Mouse (Mus musculus) heart, embryonic 11.5 days (tissue): ENCODE measurements around the gene Ces1e. TPM values are rescaled to one million over a fixed set of nuclear protein-coding genes. Genes with fewer than 3 reads are reported as not detected.

Source experiments
- ATAC-seq: fragments of 200-750 bp; cut with Nextera tagmentation; replicated peaks from 2 replicates; pipeline ENCODE4 v1.8.0; 2017; ENCODE audit warnings: moderate library complexity; ENCODE audit not compliant: insufficient number of reproducible peaks, low FRiP score, low TSS enrichment
- H3K27ac ChIP-seq: fragments of 300-500 bp; sonication (generic); 2 replicates; pipeline ENCODE4 v1.5.1; 2014; ENCODE audit warnings: mild to moderate bottlenecking, low read depth, low read length
- H3K27me3 ChIP-seq: fragments of 300-500 bp; sonication (generic); 2 replicates; pipeline ENCODE4 v1.6.1; 2014; ENCODE audit warnings: mild to moderate bottlenecking, low read length, mixed read lengths; ENCODE audit not compliant: control insufficient read depth, insufficient read depth
- H3K36me3 ChIP-seq: fragments of 300-500 bp; sonication (generic); 2 replicates; pipeline ENCODE4 v1.6.1; 2014; ENCODE audit warnings: mild to moderate bottlenecking, low read length, moderate library complexity, mixed read lengths; ENCODE audit not compliant: control insufficient read depth, insufficient read depth
- H3K4me1 ChIP-seq: fragments of 300-500 bp; sonication (generic); 2 replicates; pipeline ENCODE4 v1.6.1; 2014; ENCODE audit warnings: low read length; ENCODE audit not compliant: control insufficient read depth, insufficient read depth
- H3K4me2 ChIP-seq: fragments of 300-500 bp; sonication (generic); 2 replicates; pipeline ENCODE4 v1.6.1; 2014; ENCODE audit warnings: mild to moderate bottlenecking, moderate library complexity
- H3K4me3 ChIP-seq: fragments of 300-500 bp; sonication (generic); 2 replicates; pipeline ENCODE4 v1.5.1; 2014; ENCODE audit warnings: low read depth, low read length
- H3K9ac ChIP-seq: fragments of 300-500 bp; sonication (generic); 2 replicates; pipeline ENCODE4 v1.6.1; 2014; ENCODE audit warnings: mild to moderate bottlenecking, low read depth, low read length, moderate library complexity
- H3K9me3 ChIP-seq: fragments of 300-500 bp; sonication (generic); replicated peaks from 2 replicates; pipeline ENCODE4 v1.6.1; 2016; ENCODE audit warnings: low read length; ENCODE audit not compliant: control insufficient read depth
- WGBS: fragments of 180-500 bp; shearing (Covaris S2); extraction: QIAGEN DNeasy Blood & Tissue Kit; methylation state at CpG from one replicate; pipeline ENCODE4 v1.1.7; 2014; ENCODE audit not compliant: insufficient replicate concordance; 5-methylcytosine and 5-hydroxymethylcytosine counted together
- polyA plus RNA-seq: library from polyadenylated mRNA; unstranded; fragments of >200 nt; fragmentation: Nextera tagmentation; extraction: Ambion mirVana; gene quantifications from 2 replicates; pipeline ENCODE4 v1.2.1, GENCODE M21; 2014

The Ces1e gene
- polyA plus RNA-seq, 1 experiment from 2014 or later = not detected

DNA sequence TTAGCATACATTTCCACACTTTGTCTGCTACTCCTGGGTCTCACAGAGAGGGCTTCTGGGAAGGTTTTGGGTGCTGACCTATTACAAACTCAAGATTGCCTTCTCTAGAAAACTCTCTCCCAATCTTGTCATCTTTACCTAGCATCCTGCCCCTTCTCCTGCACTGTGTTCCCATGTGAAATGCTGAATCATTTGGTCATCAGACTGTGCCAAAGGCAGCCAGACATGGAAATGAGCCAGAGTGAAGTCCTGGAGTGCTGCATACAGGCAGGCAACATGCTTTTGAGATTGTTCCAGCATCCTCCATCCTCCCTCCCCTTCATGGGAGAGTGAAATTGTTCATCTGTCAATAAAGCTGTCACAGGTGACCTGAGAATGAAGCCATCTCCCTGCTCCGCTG, 78.0 kb downstream of the Ces1e start:
- H3K4me1 ChIP-seq = no peaks in the 10 kb centered on the region
- H3K9ac ChIP-seq = no peak overlapping the region
- no peak for ATAC-seq
- H3K4me3 ChIP-seq = no peak overlapping the region
- H3K27me3 ChIP-seq = no peaks in the 10 kb centered on the region
- H3K4me2 ChIP-seq = no peak overlapping the region
- no peak overlapping the region for H3K27ac ChIP-seq
- 92% methylated on average over 1 of the region's 1 CpGs for WGBS
- no peaks in the 10 kb centered on the region for H3K9me3 ChIP-seq
- no peaks in the 10 kb centered on the region for H3K36me3 ChIP-seq

Other genes starting within 250 kb of the Ces1e start
- gene Ces1a, start 181.4 kb downstream of the Ces1e start, polyA plus RNA-seq = not detected in 2 replicates
- gene Ces1b, start 149.6 kb downstream of the Ces1e start, polyA plus RNA-seq = not detected in 2 replicates
- not detected in 2 replicates for gene Ces1c, start 98.3 kb downstream of the Ces1e start, polyA plus RNA-seq
- 0.43 TPM in 1 of 2 replicates, not detected in the other for gene Ces1d, start 31.8 kb downstream of the Ces1e start, polyA plus RNA-seq
- gene Ces1f, start 50.1 kb upstream of the Ces1e start, polyA plus RNA-seq = not detected in 2 replicates
- not detected in 2 replicates for gene Ces1g, start 107.7 kb upstream of the Ces1e start, polyA plus RNA-seq
- not detected in 2 replicates for gene Ces1h, start 150.1 kb upstream of the Ces1e start, polyA plus RNA-seq